Mouse (Mus musculus): ENCODE results near the gene Gpc6. TPM values are rescaled to one million over a fixed set of nuclear protein-coding genes. Genes with fewer than 3 reads are reported as not detected.

Gene Gpc6
- polyA plus RNA-seq, 3 experiments from 2014 or later = 0.17 TPM; not detected in 2

- ATAC-seq = no peak
These were observed 143.1 kb downstream of the Gpc6 start for GRCm38 (mm10) chr14:117068179-117068578.

- no peak for ATAC-seq
These were observed 145.5 kb downstream of the Gpc6 start for GRCm38 (mm10) chr14:117070470-117071085.

- no peak for ATAC-seq
These were observed 168.5 kb downstream of the Gpc6 start for GRCm38 (mm10) chr14:117093586-117093985.

- ATAC-seq = no peak
These were observed 181.8 kb downstream of the Gpc6 start for GRCm38 (mm10) chr14:117106900-117107299.

- ATAC-seq = no peak
These were observed 188.0 kb downstream of the Gpc6 start for GRCm38 (mm10) chr14:117113153-117113552.

- ATAC-seq = no peak
These were observed 196.9 kb downstream of the Gpc6 start for GRCm38 (mm10) chr14:117122036-117122435.

GRCm38 (mm10) chr14:117130334-117130733 is 205.2 kb downstream of the Gpc6 start:
- no peak for ATAC-seq

GRCm38 (mm10) chr14:117131324-117131723 is 206.2 kb downstream of the Gpc6 start:
- ATAC-seq = no peak

GRCm38 (mm10) chr14:117141077-117141848 is 216.1 kb downstream of the Gpc6 start:
- ATAC-seq = no peak

- ATAC-seq = no peak
These were observed 221.0 kb downstream of the Gpc6 start for GRCm38 (mm10) chr14:117146089-117146488.

- ATAC-seq = no peak
These were observed 221.6 kb downstream of the Gpc6 start for GRCm38 (mm10) chr14:117146665-117147064.

GRCm38 (mm10) chr14:117151621-117152020 is 226.5 kb downstream of the Gpc6 start:
- ATAC-seq = no peak

GRCm38 (mm10) chr14:117155884-117156465 is 230.9 kb downstream of the Gpc6 start:
- ATAC-seq = no peak

- ATAC-seq = no peak
These were observed 232.3 kb downstream of the Gpc6 start for GRCm38 (mm10) chr14:117157426-117157825.

GRCm38 (mm10) chr14:117166350-117166749 is 241.2 kb downstream of the Gpc6 start:
- no peak for ATAC-seq

- no peak for ATAC-seq
These were observed 268.2 kb downstream of the Gpc6 start for GRCm38 (mm10) chr14:117193364-117193763.

- ATAC-seq = no peak
These were observed 276.9 kb downstream of the Gpc6 start for GRCm38 (mm10) chr14:117202012-117202411.

- no peak for ATAC-seq
These were observed 278.8 kb downstream of the Gpc6 start for GRCm38 (mm10) chr14:117203960-117204359.

GRCm38 (mm10) chr14:117214373-117214772 is 289.3 kb downstream of the Gpc6 start:
- no peak for ATAC-seq

- ATAC-seq = no peak
These were observed 301.8 kb downstream of the Gpc6 start for GRCm38 (mm10) chr14:117226920-117227319.

GRCm38 (mm10) chr14:117230476-117230875 is 305.4 kb downstream of the Gpc6 start:
- ATAC-seq = no peak

- ATAC-seq = no peak
These were observed 313.1 kb downstream of the Gpc6 start for GRCm38 (mm10) chr14:117238226-117238625.

GRCm38 (mm10) chr14:117239694-117240427 is 314.7 kb downstream of the Gpc6 start:
- ATAC-seq = no peak
